22 mouse cellular contexts compared by ENCODE assay signal in the genomic region with DNA sequence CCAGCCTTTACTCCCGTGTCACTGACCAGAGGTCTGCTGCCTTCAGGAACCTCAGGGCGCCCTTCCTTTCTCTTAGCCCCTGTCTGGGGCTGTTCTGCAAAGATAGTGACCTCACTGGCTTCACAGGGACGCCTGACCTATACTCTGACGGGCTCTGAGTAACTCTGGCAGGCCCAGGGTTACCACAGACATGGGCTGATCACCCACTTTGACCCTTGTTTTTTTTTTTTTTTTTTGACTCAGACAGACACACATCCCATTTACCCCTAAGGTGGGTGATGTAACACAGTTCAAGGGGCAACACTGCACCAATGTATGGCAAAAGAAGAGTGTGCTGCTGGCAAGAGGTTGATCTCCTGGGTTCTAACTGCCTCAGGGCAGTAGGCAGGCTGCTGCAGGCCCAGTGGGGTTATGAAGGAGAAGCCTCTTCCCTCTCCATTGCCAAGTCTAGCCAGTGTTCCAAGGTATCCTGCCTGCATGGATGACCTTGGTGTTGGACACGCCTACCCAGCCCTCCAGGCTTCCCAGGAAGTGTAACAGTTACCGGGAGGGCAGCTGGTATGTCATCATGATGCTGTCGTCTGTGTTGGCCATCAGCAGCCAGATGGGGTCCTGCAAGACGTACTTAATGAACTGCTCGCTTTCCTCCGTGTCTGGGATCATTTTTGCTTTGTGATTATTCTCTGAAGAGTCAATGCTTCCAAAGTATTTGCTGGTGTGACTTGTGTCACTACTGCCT. TPM values are rescaled to one million over a fixed set of nuclear protein-coding genes. Genes with fewer than 3 reads are reported as not detected.
DNase-seq lines count a peak whose midpoint lies in the region; ATAC-seq and TF ChIP-seq lines count a peak whose summit lies in the region.
"Had no signal": no experiment of that assay in that cellular context is flagged by ENCODE, and none has a peak within 500 bp of the region (broad histone marks: within the 10 kb centered on the region; RNA-seq: fewer than 3 reads in every experiment).

No protein-coding gene starts in this region.

- no peaks in the 10 kb centered on the region for H3K27me3 ChIP-seq in kidney, embryonic 14.5 days (ENCODE audit: control insufficient read depth, insufficient read depth, low read length)
- H3K27me3 ChIP-seq in kidney, embryonic 15.5 days, result no peaks in the 10 kb centered on the region
- no peaks in the 10 kb centered on the region for H3K27me3 ChIP-seq in liver, postnatal 0 days (ENCODE audit: insufficient read depth, low read length)
- H3K27me3 ChIP-seq in forebrain, embryonic 11.5 days (ENCODE audit: control insufficient read depth, insufficient read depth, low read length), result no peaks in the 10 kb centered on the region
- H3K27me3 ChIP-seq: forebrain, embryonic 13.5 days; hindbrain, embryonic 15.5 days; stomach, embryonic 15.5 days had no signal

- peaks cover 4% of the 10 kb centered on the region; the same call in 1 of the 2 replicates for H3K36me3 ChIP-seq in kidney, embryonic 14.5 days (ENCODE audit: control insufficient read depth, insufficient read depth, low read length)
- peaks cover 20% of the 10 kb centered on the region; the same call in 1 of the 2 replicates for H3K36me3 ChIP-seq in kidney, embryonic 15.5 days
- peaks cover 34% of the 10 kb centered on the region for H3K36me3 ChIP-seq in liver, postnatal 0 days (replicated peaks; ENCODE audit: insufficient read depth, low read length)
- H3K36me3 ChIP-seq in forebrain, embryonic 11.5 days (ENCODE audit: control insufficient read depth, insufficient read depth, low read length), result no peaks in the 10 kb centered on the region
- H3K36me3 ChIP-seq: embryonic facial prominence, embryonic 10.5 days had no signal

- no peak overlapping the region for H3K27ac ChIP-seq in kidney, embryonic 14.5 days (ENCODE audit: low read depth, low read length)
- H3K27ac ChIP-seq in kidney, embryonic 15.5 days, result no peak overlapping the region
- peak overlapping the region; percentile 76 for H3K27ac ChIP-seq in liver, postnatal 0 days (ENCODE audit: low read depth)
- H3K27ac ChIP-seq in forebrain, embryonic 11.5 days (ENCODE audit: low read depth, low read length), result no peak overlapping the region
- H3K27ac ChIP-seq: embryonic facial prominence, embryonic 10.5 days; forebrain, embryonic 13.5 days; heart, embryonic 10.5 days; hindbrain, embryonic 15.5 days; stomach, embryonic 15.5 days had no signal

- H3K9me3 ChIP-seq in kidney, embryonic 14.5 days (ENCODE audit: control insufficient read depth, low read length), result no peaks in the 10 kb centered on the region
- H3K9me3 ChIP-seq in kidney, embryonic 15.5 days (replicated peaks), result no peaks in the 10 kb centered on the region
- no peaks in the 10 kb centered on the region for H3K9me3 ChIP-seq in liver, postnatal 0 days (ENCODE audit: low read length)
- no peaks in the 10 kb centered on the region for H3K9me3 ChIP-seq in forebrain, embryonic 11.5 days (ENCODE audit: control insufficient read depth, low read length)
- H3K9me3 ChIP-seq: embryonic facial prominence, embryonic 10.5 days; forebrain, embryonic 13.5 days; heart, embryonic 10.5 days; hindbrain, embryonic 15.5 days; stomach, embryonic 15.5 days had no signal

- peak; percentile 45 for DNase-seq in ZHBTc4 (ENCODE audit: low read depth, low spot score)
- DNase-seq in adrenal gland, postnatal 10 days, result peak; percentile 73
- DNase-seq in liver, postnatal 0 days, result no peak
- DNase-seq in retina, embryonic 14.5 days (ENCODE audit: low spot score), result no peak
- DNase-seq in forebrain, embryonic 11.5 days (ENCODE audit: low spot score), result no peak
- DNase-seq: cerebellum, adult 9-10 months; gastrocnemius, postnatal 36 days; heart, postnatal 10 days; kidney, adult 18-20 months; kidney, postnatal 14 days; midbrain, embryonic 14.5 days; right cerebral cortex, postnatal 14 days had no signal

- no peak overlapping the region for H3K4me2 ChIP-seq in kidney, embryonic 14.5 days (replicated peaks; ENCODE audit: low read depth, low read length)
- no peak overlapping the region for H3K4me2 ChIP-seq in kidney, embryonic 15.5 days
- H3K4me2 ChIP-seq in liver, postnatal 0 days (ENCODE audit: low read depth, low read length), result no peak overlapping the region
- no peak overlapping the region for H3K4me2 ChIP-seq in forebrain, embryonic 11.5 days (ENCODE audit: low read depth, low read length, severe bottlenecking)
- H3K4me2 ChIP-seq: forebrain, embryonic 13.5 days; hindbrain, embryonic 15.5 days; stomach, embryonic 15.5 days had no signal

- H3K4me1 ChIP-seq in kidney, embryonic 14.5 days (ENCODE audit: control insufficient read depth, insufficient read depth, low read length), result peaks cover 3% of the 10 kb centered on the region; the same call in 1 of the 2 replicates
- H3K4me1 ChIP-seq in kidney, embryonic 15.5 days, result peaks cover 2% of the 10 kb centered on the region
- peaks cover 6% of the 10 kb centered on the region; the same call in 1 of the 2 replicates for H3K4me1 ChIP-seq in liver, postnatal 0 days (ENCODE audit: insufficient read depth)
- H3K4me1 ChIP-seq in forebrain, embryonic 11.5 days (replicated peaks; ENCODE audit: control insufficient read depth, insufficient read depth, low read length), result peaks cover 5% of the 10 kb centered on the region

- 0 out of 2 replicates have a peak, but pooled peaks have one; percentile 31 for TF ChIP-seq EP300 in liver, postnatal 0 days (IDR thresholded peaks at IDR 0.05; ENCODE audit: low read depth)

- WGBS in kidney, embryonic 14.5 days, result 63% methylated on average over 10 of the region's 10 CpGs
- WGBS in kidney, embryonic 15.5 days, result 63% methylated on average over 10 of the region's 10 CpGs
- WGBS in liver, postnatal 0 days (ENCODE audit: insufficient replicate concordance), result 55% methylated on average over 10 of the region's 10 CpGs
- WGBS in forebrain, embryonic 11.5 days, result 69% methylated on average over 10 of the region's 10 CpGs

- no peak for ATAC-seq in kidney, embryonic 14.5 days (ENCODE audit: low FRiP score, low TSS enrichment)
- ATAC-seq in kidney, embryonic 15.5 days (replicated peaks; ENCODE audit: low FRiP score), result no peak
- ATAC-seq in liver, postnatal 0 days, result peak; percentile 64
- ATAC-seq in forebrain, embryonic 11.5 days (replicated peaks; ENCODE audit: low FRiP score), result no peak
- ATAC-seq: forebrain, embryonic 13.5 days; lung, postnatal 0 days had no signal

- no peak overlapping the region for H3K4me3 ChIP-seq in kidney, embryonic 14.5 days (ENCODE audit: low read length)
- H3K4me3 ChIP-seq in kidney, embryonic 15.5 days (replicated peaks), result no peak overlapping the region
- no peak overlapping the region for H3K4me3 ChIP-seq in liver, postnatal 0 days (ENCODE audit: low read depth, low read length)
- H3K4me3 ChIP-seq in forebrain, embryonic 11.5 days (ENCODE audit: low read depth, low read length), result no peak overlapping the region
- H3K4me3 ChIP-seq: embryonic facial prominence, embryonic 10.5 days; forebrain, embryonic 13.5 days; heart, embryonic 10.5 days; hindbrain, embryonic 15.5 days; myocyte; stomach, embryonic 15.5 days had no signal

- no peak for TF ChIP-seq CTCF in liver, postnatal 0 days (IDR thresholded peaks at IDR 0.05; ENCODE audit: low read depth)

- H3K9ac ChIP-seq in kidney, embryonic 14.5 days (ENCODE audit: low read depth, low read length), result 0 out of 2 replicates have a peak overlapping the region, but pooled peaks have one; percentile 12
- H3K9ac ChIP-seq in kidney, embryonic 15.5 days, result no peak overlapping the region
- H3K9ac ChIP-seq in liver, postnatal 0 days (replicated peaks), result no peak overlapping the region
- H3K9ac ChIP-seq in forebrain, embryonic 11.5 days (ENCODE audit: low read length), result no peak overlapping the region
- H3K9ac ChIP-seq: forebrain, embryonic 13.5 days; hindbrain, embryonic 15.5 days; stomach, embryonic 15.5 days had no signal

RNA-seq across cellular contexts. Expression of gene Hes6, which starts 6.2 kb away (rescaled TPM):
- 61.1 and 65.8 TPM in 2 replicates for polyA plus RNA-seq in kidney, embryonic 14.5 days (2014; fragmentation: Nextera tagmentation; extraction: Ambion mirVana)
- 67.4 and 70.0 TPM in 2 replicates for polyA plus RNA-seq in kidney, embryonic 15.5 days (2015; fragmentation: Nextera tagmentation; extraction: Ambion mirVana)
- 100 to 1,000 TPM in 1 of 2 experiments, 10 to 100 TPM in 1; 49.5 to 137 TPM for total RNA-seq in adrenal gland, postnatal 10 days (2021)
- 33.1 and 35.0 TPM in 2 replicates for polyA plus RNA-seq in liver, postnatal 0 days (2015; fragmentation: Nextera tagmentation; extraction: Ambion mirVana)
- 258 and 260 TPM in 2 replicates for polyA plus RNA-seq in forebrain, embryonic 11.5 days (2014; fragmentation: Nextera tagmentation; extraction: Ambion mirVana)

RNA-seq across cellular contexts. Expression of gene Ilkap, which starts 21.4 kb away (rescaled TPM):
- 130 and 136 TPM in 2 replicates for polyA plus RNA-seq in kidney, embryonic 14.5 days (2014; fragmentation: Nextera tagmentation; extraction: Ambion mirVana)
- polyA plus RNA-seq in kidney, embryonic 15.5 days (2015; fragmentation: Nextera tagmentation; extraction: Ambion mirVana), result 132 and 141 TPM in 2 replicates
- 10 to 100 TPM; 82.9 to 83.7 TPM for total RNA-seq in adrenal gland, postnatal 10 days (2021)
- polyA plus RNA-seq in liver, postnatal 0 days (2015; fragmentation: Nextera tagmentation; extraction: Ambion mirVana), result 40.3 and 42.8 TPM in 2 replicates
- polyA plus RNA-seq in forebrain, embryonic 11.5 days (2014; fragmentation: Nextera tagmentation; extraction: Ambion mirVana), result 161 and 166 TPM in 2 replicates

RNA-seq across cellular contexts. Expression of gene Per2, which starts 39.1 kb away (rescaled TPM):
- polyA plus RNA-seq in kidney, embryonic 14.5 days (2014; fragmentation: Nextera tagmentation; extraction: Ambion mirVana), result 2.5 and 3.6 TPM in 2 replicates
- 2.9 and 3.6 TPM in 2 replicates for polyA plus RNA-seq in kidney, embryonic 15.5 days (2015; fragmentation: Nextera tagmentation; extraction: Ambion mirVana)
- 10 to 100 TPM; 15.6 to 37.9 TPM for total RNA-seq in adrenal gland, postnatal 10 days (2021)
- 2.4 and 2.5 TPM in 2 replicates for polyA plus RNA-seq in liver, postnatal 0 days (2015; fragmentation: Nextera tagmentation; extraction: Ambion mirVana)
- 2.7 and 3.6 TPM in 2 replicates for polyA plus RNA-seq in forebrain, embryonic 11.5 days (2014; fragmentation: Nextera tagmentation; extraction: Ambion mirVana)

RNA-seq across cellular contexts. Expression of gene Erfe, which starts 53.8 kb away (rescaled TPM):
- 2.3 and 2.5 TPM in 2 replicates for polyA plus RNA-seq in kidney, embryonic 14.5 days (2014; fragmentation: Nextera tagmentation; extraction: Ambion mirVana)
- 1.9 and 2.0 TPM in 2 replicates for polyA plus RNA-seq in kidney, embryonic 15.5 days (2015; fragmentation: Nextera tagmentation; extraction: Ambion mirVana)
- total RNA-seq in adrenal gland, postnatal 10 days (2021), result 1 to 10 TPM; 1.0 to 2.2 TPM
- 0.95 and 1.3 TPM in 2 replicates for polyA plus RNA-seq in liver, postnatal 0 days (2015; fragmentation: Nextera tagmentation; extraction: Ambion mirVana)
- 0.91 and 2.0 TPM in 2 replicates for polyA plus RNA-seq in forebrain, embryonic 11.5 days (2014; fragmentation: Nextera tagmentation; extraction: Ambion mirVana)
- total RNA-seq: layer of hippocampus, adult 8-10 months had no signal

Comparison
In these comparisons a context has a peak if more than half of its experiments do, and no peak if none do; other contexts are left out.
1. DNase-seq: peak in ZHBTc4 (single experiment) and adrenal gland, postnatal 10 days (single experiment); none in liver, postnatal 0 days (single experiment), retina, embryonic 14.5 days (single experiment) and forebrain, embryonic 11.5 days (single experiment).